Mouse (Mus musculus) erythroblast, embryonic 14.5 days (primary cell): ENCODE measurements around the gene Mlf1.

Source experiments
- GATA1 ChIP-seq: IDR thresholded peaks from 2 replicates; pipeline ENCODE4 v1.6.1; 2012; ENCODE audit warnings: low read length, inconsistent platforms, mixed read lengths
- TAL1 ChIP-seq: IDR thresholded peaks from 3 replicates; pipeline ENCODE4 v1.6.1; 2012; ENCODE audit warnings: low read length, inconsistent platforms, mixed read lengths

DNA sequence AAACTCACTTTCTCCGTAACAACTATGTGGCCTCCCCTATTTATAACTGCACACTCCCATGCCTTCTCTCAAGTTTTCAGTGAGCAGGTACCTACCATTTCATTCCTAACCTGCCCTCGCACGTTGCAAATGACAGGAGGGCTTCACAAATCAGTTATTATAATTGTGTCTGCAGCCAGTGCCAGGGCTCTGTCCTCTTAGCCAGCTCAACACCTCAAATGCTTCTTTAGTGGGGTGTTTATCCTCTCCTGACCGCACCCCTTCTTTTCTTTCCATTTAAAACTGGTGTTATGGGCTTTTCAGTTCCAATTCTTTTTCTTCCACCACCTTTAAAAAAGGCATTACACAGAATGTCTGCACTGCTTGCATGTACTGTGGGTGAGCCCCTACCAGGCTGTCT lies 1.7 kb upstream of the Mlf1 start:
- TF ChIP-seq GATA1 (no peak), TAL1 (no peak)
